Mouse (Mus musculus): ENCODE data around the gene Uqcc2. TPM values are rescaled to one million over a fixed set of nuclear protein-coding genes. Genes with fewer than 3 reads are reported as not detected.

Gene Uqcc2
- polyA plus RNA-seq, 1 experiment, result 165 TPM

DNA sequence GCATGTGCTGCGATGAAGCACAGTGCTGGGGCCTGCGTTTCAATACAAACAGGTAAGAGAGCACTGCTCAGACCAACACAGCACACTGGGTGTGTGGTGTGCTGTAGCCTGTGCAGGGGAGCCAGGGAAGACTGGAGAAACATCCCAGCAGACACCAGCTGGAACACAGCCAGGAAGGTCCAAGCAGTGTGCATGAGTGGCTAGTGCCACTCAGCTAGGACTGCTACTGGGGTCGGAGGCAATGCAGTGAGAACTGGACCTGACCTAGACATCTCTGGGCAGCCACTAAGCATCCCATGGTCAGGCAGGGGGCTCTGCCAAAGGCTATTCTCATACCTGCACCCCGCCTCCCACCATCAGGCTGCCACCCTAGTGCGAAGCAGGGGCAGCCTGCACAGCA, 5.5 kb downstream of the Uqcc2 start:
- WGBS, result 85% methylated on average over 5 of the region's 5 CpGs
- no peak for DNase-seq (ENCODE audit: low read depth, low spot score)

DNA sequence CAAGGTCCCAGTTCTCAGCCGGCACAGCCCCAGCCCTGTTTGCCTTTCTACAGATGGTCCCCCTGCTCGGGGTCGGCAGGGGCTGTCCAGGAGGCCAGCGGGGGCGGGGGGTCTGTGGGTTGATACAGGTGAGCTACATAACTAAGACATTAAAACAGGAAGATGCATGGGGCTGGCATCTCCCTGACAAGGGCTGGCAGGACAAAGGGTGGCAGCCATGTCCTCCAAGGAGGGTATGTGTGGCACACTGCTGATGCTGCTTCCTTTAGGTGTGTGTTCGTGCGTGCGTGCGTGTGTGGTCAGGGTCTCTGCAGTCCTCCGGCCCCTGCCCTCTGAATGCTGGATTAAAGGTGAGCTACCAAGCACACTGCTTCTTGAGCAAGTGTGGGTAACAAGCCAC, 6.7 kb downstream of the Uqcc2 start:
- 72% methylated on average over 10 of the region's 10 CpGs for WGBS
- DNase-seq (ENCODE audit: low read depth, low spot score), result no peak

DNA sequence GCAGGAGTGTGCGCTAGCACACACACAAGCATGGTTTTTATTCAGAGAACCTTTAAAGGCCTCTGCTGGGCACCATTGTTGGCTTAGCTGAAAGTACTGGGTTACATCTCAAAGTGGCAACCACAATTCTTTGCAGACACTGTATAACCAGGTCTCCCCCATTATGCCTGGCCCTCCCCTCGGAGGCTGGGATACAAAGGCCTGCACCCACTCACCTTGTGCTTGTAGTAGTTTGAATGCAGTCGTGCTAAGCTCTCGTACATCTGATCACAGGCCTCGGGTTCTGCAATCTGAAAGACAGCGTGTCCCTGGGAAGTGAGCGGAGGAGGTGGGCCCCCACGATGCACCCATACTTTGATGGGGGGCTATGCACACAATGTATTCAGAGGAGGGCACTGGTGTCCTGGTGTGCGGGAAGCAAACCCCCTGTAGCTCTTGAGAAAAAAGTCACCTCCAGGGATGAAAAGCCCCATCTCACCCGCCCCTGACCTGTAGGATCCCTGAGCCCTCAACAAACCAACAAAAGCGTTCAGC, 8.0 kb downstream of the Uqcc2 start:
- DNase-seq (ENCODE audit: low read depth, low spot score), result no peak
- 92% methylated on average over 11 of the region's 11 CpGs for WGBS

DNA sequence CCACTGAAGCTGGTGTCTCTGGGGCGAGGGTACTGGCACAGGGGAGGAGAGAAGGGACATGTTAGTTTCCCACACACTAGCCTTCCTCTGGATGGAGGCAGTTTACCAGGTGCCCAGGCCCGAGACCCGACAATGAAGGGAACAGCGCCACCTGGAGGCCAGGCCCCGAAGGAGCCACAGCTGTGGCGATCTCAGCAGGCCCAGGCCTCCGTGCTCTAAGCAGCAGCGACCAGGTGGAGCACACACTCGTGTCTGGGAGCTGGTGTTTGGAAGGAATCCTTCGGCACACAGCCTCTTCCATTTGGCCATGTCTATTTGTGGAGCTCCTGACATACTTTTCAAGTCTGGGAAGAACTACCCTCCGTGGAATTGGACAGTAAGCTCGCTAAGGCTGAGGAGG, 8.5 kb downstream of the Uqcc2 start:
- 32% methylated on average over 12 of the region's 12 CpGs for WGBS

DNA sequence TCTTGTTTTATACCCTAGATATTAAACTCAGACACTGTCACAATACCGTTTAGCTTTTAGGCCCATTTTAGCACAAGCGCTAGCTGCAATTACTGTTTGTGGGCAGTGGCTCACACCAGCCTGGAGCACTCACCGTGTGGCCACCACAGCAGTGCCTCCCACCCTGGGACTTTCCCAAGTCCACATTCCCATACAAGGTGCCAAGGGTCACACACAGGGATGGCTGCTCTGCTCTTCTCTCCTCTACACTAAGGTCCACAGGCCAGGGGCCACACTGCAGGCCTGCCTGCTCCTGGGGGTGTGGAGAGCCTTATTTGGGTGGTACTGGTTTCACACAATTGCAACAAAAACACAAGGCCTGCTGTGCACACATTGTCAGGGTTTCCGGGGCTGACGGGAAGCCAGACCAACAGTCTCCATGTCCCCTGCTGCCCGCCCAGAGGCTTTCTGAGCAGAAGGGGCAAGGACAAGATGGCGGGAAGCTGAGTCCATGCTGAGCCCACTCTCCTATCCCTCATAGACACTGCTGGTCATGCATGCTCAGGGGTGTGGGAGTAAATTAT, 9.8 kb downstream of the Uqcc2 start:
- no peak for DNase-seq (ENCODE audit: low read depth, low spot score)
- WGBS, result 85% methylated on average over 7 of the region's 7 CpGs

More for the DNA sequence above, 8.5 kb downstream of the Uqcc2 start:
- DNase-seq (ENCODE audit: low read depth, low spot score), result no peak

DNA sequence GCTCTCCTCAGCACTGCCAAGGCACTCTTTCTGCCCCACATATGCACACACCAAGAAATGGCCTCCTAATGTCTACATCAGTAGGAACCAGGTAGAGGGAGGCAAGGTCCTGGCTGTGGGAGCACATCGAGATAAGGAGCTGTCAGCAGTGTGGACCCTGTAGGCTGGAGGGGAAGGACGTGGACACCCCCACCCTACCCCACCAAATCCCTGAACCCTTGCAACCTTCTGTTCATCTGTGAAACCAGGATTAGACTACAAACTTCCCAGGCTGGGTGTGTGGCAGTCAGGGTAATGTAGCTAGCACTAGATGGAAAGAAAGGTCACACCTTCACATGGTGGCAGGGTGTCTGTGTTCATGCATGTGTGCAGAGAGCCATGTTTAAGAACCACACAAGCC, 10.6 kb downstream of the Uqcc2 start:
- DNase-seq (ENCODE audit: low read depth, low spot score), result no peak
- 92% methylated on average over 2 of the region's 2 CpGs for WGBS

DNA sequence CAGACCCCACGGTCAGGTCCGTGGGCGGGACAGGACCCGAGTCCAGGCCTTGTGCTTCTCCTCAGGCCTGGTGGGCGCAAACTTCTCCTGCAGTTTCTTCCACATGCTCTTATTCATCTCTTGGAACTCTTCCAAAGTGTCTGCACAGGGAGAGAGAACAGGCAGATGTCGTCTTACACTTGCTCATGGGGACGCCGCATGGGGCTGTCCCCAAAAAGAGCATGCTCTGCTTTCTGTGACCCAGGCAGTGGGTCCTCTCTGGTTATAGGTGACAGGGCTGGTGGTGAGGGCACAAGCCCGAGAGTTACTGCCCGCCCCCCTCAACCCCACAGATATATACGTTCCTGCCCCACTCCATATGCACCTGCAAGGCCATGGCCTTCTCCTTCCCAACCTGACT, 11.0 kb downstream of the Uqcc2 start:
- 78% methylated on average over 11 of the region's 11 CpGs for WGBS
- DNase-seq (ENCODE audit: low read depth, low spot score), result no peak

DNA sequence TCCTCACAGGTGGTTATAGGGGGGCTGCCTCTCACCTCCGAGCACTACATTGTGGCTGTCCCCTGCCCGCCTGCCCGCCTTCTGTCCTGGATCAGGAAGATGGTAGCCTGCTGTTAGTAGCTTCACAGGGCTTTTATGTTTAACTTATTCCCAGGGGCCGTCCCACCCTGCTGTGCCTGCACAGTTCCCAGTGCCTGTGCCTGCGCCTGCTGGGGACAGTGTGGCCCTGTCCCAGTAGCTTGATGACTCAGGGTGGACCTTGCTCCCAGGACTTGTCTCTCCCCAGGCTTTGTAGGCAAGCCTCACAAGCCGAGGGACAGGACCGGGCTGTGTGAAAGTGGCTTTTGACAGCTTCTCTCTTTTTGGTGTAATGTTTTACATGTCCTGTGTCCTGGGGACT, 11.9 kb downstream of the Uqcc2 start:
- whole genome bisulfite sequencing, result 55% methylated on average over 7 of the region's 7 CpGs
- no peak for DNase-seq (ENCODE audit: low read depth, low spot score)

DNA sequence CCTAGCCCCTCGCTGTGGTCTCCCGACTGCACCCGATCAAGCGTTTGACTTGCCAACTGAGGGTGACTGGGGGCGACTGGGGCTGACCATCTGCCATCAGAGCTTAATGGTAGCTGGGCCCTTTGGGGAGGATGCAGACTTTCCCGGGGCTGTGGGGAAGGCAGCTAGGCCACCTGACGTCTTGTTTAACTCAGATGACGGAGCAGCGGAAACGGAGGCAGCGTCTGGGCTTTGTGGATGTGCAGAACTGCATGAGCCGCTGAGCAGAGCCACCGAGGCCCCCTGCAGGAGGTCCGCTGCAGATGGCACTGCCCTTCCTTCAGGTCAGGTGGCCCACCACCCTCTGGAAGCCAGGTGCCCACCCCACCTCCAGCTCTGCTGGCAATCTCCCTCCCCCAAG, 12.4 kb downstream of the Uqcc2 start:
- DNase-seq (ENCODE audit: low read depth, low spot score), result no peak
- 82% methylated on average over 14 of the region's 14 CpGs for WGBS

DNA sequence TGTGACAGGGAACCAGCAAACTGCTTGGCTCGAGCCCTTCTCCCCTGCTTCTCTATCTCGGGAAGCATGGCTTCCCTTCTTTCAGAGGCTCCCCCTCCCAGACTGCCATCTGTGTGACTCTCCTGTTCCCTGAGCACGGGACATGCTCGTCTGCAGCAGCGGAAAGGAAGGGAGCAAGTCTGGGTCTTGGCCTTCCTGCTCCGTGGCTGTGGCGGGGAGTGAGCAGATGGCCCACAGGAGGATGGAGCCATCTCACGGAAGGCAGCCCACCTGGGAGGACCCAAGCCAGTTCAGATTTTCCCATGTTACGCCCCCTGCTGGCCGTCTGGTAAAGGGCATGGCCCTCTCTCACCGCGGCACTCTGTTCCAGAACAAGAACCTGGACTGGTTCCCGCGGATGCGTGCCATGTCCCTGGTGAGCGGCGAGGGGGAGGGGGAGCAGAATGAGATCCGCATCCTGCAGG, 13.1 kb downstream of the Uqcc2 start:
- WGBS, result 46% methylated on average over 18 of the region's 18 CpGs
- no peak for DNase-seq (ENCODE audit: low read depth, low spot score)

DNA sequence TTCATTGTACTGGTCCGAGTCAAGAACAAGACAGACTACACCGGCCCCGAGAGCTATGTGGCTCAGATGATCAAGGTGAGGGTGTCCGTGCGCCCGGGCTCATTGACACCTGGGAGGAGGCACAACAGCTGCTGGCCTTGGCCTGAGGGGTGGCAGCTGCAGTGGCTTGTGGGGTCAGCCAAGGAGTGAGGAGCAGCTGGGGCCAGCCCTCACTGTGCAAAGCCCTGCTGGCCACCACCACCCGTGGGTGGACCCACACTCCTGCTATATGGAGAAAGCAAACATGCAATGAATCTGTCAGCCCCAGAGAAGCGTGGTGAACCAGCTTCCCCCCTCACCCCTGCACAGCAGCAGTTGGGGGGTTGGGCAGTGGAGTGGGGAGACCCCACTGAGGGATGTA, 13.8 kb downstream of the Uqcc2 start:
- 70% methylated on average over 8 of the region's 8 CpGs for WGBS
- no peak for DNase-seq (ENCODE audit: low read depth, low spot score)

DNA sequence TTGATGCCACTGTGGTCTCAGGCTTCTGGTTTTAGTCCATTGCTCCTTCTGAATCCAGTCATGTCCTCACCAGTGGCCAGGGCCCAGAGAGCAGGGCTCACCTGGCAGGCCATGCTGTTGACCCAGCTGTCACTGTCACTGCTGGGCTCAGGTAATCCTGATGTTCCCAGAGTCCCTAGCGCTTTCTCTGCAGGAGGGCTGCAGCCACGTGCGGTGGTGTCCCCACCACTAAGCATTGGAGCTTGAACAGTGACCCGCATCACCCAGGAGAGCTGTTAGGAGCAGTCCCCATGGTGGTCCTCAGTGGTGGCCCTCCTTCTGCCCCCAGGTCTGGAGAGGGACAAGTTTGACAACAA, 14.2 kb downstream of the Uqcc2 start:
- no peak for DNase-seq (ENCODE audit: low read depth, low spot score)
- WGBS, result 88% methylated on average over 4 of the region's 4 CpGs

DNA sequence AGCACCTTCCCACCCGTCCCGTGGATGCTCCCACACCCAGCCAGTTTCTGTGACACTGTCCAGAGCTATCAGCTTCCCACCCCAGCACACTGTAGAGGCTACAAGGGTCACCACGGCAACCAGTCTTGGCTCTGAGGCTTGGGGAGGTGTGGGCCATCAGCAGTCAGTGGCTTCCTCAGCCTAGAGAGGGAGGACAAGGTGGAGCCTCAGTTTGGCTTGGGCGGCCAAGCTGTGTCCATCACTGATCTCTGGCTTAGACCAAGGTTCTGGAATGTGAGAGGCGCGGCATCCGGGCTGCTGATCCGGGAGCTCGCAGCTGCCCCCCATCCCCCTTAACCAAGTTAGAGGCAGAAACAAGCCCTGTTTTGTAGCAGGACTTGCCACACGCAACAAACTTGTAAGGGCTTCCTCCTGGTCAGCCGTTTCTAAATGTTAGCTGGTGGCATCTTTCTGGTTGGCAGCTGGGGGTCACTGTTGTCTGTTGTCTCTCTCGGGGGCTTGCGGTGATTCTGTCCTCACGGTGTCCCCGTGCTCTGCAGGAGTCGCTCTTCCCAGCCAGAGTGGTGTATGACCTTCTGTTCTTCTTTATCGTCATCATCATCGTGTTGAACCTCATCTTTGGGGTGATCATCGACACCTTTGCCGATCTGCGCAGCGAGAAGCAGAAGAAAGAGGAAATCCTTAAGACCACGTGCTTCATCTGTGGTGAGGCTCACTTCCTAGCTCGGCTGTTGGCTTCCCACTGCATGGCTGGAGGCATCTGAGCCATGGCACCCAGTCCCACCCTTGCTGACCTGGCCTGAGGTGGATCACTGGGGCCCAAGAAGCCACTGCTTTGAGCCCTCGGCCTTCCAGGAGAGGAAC, 14.8 kb downstream of the Uqcc2 start:
- 80% methylated on average over 25 of the region's 25 CpGs for WGBS
- no peak for DNase-seq (ENCODE audit: low read depth, low spot score)

DNA sequence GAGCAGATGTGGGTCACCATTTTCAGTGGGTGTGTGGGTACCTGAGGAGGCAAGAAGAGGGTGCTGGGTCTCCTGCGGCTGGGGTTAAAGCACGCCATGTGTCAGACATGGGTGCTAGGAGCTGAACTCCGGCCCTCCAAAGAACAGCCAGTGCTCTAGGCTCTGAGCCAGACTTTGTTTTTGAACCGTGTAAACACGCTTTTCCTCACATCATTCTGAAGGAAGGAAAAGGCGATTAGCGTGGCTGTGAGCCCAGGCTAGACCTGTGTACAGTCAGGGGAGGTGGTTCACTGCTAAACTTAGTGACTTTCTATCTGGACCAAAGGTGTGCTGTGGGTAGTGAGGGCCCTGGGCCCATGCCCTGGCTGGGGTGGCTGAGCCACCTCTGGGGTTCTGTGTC, 23.6 kb downstream of the Uqcc2 start:
- DNase-seq (ENCODE audit: low read depth, low spot score), result no peak
- 77% methylated on average over 7 of the region's 7 CpGs for WGBS

DNA sequence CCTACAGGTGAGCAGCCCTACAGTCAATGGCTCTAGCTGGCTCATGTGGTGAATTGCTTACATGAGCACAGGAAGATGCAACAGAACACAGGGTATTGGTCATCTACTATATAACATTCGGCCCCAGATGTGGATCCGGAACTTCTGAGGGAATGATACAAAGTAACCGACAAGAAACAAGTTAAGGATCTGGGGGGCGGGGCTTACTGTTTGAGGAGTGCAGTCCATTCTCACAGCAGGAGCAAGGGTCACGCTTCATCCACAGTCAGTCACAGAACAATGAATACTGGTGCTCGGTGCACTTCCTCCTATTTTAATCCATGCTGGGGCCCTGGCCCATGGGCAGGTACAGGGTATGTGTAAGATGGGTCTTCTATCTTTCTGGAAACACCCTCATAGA, 25.8 kb downstream of the Uqcc2 start:
- WGBS, result 75% methylated on average over 6 of the region's 6 CpGs
- DNase-seq (ENCODE audit: low read depth, low spot score), result no peak

DNA sequence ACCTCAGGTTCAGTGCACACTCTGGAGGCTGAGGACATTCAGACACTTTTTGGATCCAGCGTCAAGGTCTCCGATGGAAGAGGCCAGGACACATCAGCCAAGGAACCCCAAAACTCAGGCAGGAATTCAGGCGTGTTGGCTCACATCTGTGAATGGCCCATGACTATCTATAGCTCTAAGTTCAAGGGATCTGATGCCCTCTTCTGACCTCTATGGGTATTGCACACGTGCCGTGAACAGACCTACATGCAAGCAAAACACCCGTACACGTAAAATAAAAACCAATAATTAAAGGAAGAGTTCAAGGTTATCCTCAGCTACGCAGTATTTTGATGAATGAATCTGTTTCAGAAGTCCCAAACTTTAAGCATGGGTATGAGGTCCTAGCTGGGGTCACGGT, 27.0 kb downstream of the Uqcc2 start:
- no peak for DNase-seq (ENCODE audit: low read depth, low spot score)
- 86% methylated on average over 9 of the region's 9 CpGs for WGBS

DNA sequence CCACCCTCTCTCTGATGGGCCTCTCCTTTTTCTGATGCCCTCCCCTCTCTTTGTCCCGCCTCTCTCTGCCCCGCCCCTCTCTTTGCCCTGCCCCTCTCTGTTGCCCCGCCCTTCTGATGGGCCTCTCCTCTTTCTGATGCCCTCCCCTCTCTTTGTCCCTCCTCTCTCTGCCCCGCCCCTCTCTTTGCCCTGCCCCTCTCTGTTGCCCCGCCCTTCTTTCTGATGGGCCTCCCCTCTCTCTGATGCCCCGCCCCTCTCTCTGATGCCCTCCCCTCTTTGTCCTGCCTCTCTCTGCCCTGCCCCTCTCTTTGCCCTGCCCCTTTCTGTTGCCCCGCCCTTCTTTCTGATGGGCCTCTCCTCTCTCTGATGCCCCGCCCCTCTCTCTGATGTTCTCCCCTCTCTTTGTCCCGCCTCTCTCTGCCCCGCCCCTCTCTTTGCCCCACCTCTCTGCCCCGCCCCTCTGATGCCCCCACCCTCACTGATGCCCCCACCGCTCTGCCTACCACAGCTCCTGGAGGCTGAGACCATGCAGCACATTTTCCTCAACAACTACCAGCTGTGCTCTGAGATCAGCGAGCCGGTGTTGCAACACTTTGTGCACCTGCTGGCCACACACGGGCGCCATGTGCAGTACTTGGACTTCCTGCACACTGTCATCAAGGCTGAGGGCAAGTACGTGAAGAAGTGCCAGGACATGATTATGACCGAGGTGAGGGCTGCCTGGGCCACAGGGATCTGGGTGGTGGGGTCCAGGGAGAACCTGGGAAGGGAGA, 27.8 kb downstream of the Uqcc2 start:
- WGBS, result 60% methylated on average over 13 of the region's 18 CpGs
- DNase-seq (ENCODE audit: low read depth, low spot score), result no peak

DNA sequence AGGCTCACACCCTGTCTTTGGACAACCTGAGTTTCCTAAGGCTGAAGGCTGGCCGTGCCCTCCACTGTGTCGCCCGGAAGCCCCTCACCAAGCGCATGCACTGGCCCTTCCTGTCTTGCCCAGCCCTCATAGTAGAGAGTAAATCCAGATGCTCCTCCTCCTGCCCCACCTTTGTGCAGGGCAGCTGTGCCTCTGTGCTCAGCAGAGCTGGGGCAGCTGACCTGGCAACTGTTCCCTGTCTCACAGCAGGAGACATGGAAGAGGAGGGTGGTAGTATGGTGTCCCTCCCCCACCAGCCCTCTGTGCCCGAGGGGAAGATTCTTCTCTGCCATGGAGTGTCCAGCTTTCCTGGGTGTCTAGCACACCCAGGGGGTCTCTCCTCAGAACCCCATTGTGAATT, 32.0 kb downstream of the Uqcc2 start:
- WGBS, result 84% methylated on average over 5 of the region's 5 CpGs
- no peak for DNase-seq (ENCODE audit: low read depth, low spot score)

DNA sequence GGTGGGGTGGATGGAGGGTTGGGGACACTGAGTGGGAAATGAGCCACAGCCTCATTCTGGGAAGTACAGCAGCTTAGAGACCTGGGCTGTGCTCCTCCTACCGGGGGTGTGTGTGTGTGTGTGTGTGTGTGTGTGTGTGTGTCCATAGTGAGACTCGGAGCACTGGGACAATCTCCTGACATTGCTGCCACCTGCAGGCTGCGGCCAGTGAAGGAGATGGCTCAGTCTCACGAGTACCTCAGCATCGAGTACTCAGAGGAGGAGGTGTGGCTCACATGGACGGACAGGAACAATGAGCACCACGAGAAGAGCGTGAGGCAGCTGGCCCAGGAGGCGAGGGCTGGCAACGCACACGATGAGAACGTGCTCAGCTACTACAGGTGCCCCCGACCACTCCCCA, 38.0 kb downstream of the Uqcc2 start:
- 44% methylated on average over 13 of the region's 13 CpGs for WGBS
- no peak for DNase-seq (ENCODE audit: low read depth, low spot score)

DNA sequence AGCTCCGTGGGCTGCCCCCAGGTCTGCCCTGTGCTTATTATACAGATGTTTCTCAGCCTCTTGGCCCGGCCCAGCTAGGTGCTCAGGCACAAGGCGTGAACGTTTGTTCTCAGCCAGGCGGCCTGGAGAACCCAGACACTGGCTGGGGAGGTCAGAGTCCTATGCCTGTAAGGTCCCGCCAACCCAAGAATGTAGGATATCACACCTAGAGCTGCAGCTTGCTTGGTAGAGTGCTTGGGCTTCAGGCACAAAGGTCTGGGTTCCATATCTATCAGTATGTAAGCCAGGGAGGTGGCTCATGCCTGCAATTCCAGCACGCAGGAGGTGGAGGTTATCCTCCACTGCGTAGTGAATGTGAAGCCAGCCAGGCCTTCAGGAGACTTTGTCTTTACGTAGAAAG, 43.6 kb downstream of the Uqcc2 start:
- DNase-seq (ENCODE audit: low read depth, low spot score), result no peak
- 75% methylated on average over 9 of the region's 9 CpGs for WGBS

DNA sequence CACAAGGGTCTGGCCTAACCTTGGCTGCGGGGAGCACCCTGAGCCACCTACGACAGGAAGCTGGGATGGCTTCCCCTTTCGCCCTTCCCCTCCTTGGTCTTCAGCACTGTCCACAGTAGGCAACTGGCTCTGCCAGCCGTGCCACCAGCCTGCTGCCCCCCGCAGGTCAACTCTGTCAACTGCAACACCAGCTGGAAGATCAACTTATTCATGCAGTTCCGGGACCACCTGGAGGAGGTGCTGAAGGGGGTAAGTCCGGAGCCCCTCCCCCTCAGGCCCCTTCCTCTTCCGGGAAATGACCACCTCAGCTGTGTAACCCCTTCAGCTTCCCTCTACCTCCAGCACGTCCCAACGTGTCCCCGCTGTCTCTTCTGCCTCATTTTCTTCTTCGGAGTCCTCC, 46.3 kb downstream of the Uqcc2 start:
- DNase-seq (ENCODE audit: low read depth, low spot score), result no peak
- whole genome bisulfite sequencing, result 65% methylated on average over 12 of the region's 12 CpGs
